Mouse (Mus musculus) adrenal gland, adult (tissue): Measurements from ENCODE around the gene Kcnh8.

Experiments used
- DNase-seq, 2 experiments: peaks; one replicate each; pipeline ENCODE4 v3.0.0; 2022 to 2023; ENCODE audit warnings: low spot score in 1 of 2; ENCODE audit not compliant: inconsistent age in 2 of 2

Kcnh8 gene

DNA sequence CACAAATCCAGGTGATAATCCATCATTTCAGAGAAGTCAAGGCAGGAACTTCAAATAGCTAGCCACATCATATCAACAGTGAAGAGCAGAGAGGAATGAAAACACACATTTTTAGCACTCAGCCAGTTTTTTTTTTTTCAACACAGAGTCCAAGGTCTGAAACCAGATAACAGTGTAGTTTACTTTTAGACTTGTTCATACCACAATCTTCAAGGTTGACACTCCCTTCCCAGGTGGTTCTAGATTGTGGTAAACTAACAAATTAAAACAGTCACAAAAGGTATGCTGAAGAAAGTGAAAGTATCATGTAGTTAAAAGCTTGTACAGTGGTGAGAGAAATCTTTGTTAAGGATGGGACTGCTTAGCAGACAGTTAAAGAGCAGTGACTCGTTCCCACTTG, 216.5 kb downstream of the Kcnh8 start:
- no peak for DNase-seq

- DNase-seq = no peak
Observed at GRCm38 (mm10) chr17:52829678-52830077, 227.2 kb downstream of the Kcnh8 start.

- DNase-seq = no peak
Observed at GRCm38 (mm10) chr17:52873195-52873594, 270.7 kb downstream of the Kcnh8 start.

- DNase-seq = no peak
Observed at GRCm38 (mm10) chr17:52878964-52879363, 276.5 kb downstream of the Kcnh8 start.

GRCm38 (mm10) chr17:52880051-52880450, 277.5 kb downstream of the Kcnh8 start:
- DNase-seq = no peak

DNA sequence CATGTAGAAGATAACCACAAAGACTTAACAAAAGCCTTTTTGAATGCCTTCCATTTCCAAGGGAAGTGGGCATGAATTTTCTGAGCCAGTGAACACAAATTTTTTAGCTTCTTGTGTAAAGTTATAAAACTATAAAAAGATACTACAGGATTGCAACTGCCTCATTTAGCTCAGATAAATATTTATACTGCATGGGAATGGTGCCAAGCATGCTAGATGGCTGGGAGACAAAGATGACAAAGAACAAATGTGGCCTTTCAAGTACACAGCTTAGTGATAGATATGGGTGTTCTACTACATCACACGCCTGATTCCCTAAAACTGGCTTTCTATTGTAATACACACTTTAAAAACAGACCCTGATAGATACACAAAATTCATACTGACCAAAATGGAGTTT, 282.7 kb downstream of the Kcnh8 start:
- DNase-seq = no peak

DNA sequence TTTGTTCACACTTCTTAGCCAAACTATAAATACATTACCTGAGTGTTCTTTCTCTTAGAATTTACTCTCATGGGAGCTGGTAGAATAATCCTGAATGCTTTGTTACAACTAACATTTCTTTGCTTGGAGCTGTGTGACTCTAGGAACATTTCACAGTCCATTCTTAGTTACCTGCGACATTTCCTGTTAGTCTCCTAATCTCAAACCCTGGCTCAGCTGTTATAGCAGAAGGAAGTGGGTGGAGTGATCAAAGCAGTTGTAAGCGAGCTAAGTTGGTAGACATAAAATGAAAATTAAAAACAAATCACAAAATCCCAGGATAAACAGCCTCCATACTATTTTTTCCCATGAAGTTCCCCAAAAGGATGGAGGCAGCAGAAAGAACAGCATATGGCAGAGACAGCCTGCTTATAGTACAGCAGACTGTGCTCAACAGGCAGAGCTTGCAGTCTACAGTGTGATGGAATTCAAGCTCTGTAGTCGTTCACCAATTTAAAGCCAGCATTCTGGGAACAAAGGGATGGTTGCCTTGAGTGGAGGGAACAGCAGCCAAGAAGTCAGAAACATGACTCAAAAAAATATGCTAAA, 318.1 kb downstream of the Kcnh8 start:
- no peak for DNase-seq

DNA sequence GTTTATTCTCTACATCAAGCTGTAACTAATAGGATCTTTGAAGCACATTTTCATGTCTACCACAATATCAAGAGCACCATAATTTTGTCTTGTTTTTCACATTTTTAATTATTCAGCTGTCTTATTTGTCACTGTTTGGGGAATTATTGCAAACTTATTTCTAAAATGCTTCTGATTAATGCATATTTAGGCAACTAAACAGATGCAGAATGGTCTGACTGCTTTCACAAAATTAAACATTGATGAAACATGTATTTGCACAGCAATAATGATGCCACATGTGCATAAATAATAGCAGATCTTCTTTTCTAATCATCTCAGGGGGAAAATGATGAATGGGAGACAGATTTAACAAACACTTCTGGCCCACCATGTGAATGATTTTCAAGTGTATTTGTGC, 341.5 kb downstream of the Kcnh8 start:
- no peak for DNase-seq

DNA sequence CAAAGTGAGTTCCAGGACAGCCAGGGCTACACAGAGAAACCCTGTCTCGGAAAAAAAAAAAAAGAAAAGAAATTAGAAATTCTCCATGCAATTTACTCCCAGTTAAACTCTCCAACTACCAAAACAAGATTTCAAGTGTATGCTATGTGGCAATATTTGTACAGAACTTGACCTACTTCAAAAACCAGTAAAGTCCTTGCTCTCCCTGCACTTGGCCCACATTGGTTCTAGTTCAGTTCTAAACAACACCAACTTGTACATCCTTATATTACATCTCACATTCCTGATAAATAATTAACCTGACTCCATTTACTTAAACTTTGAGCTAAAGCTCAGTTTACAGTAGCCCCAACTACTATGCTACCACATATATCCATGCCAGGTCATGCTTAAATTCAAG, 370.2 kb downstream of the Kcnh8 start:
- DNase-seq = no peak

DNA sequence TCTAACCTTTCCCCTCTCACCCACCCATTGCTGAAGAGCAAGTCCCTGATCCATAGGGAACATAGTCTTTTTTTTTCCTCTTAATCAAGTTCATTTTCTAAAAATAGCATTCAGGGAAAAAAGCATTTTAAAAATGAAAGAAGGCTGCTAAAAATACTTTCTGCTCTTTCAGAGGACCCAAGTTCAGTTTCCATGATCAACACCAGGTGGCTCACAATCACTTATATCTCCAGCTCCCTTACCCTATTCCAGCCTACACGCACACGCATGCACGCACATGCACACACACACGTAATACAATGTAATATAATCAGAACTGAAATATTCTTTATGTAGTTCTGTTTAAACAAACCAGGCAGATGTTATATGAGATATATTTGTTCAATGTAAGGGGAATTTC, 378.4 kb downstream of the Kcnh8 start:
- DNase-seq = no peak
